Mouse (Mus musculus) ES-E14 (cell line): ENCODE data around the gene Mafb. TPM values are rescaled to one million over a fixed set of nuclear protein-coding genes. Genes with fewer than 3 reads are reported as not detected.
A peak's percentile ranks its signal among the peaks of the same experiment; 100 is the strongest.

Experiments used
- DNase-seq: peaks from one replicate; pipeline ENCODE4 v3.0.0-alpha.2; 2013; ENCODE audit warnings: low read depth, low spot score
- H3K27ac ChIP-seq: 2 replicates; pipeline ENCODE4 v1.5.1; 2012; ENCODE audit warnings: low read depth, mild to moderate bottlenecking, low read length, moderate library complexity, mixed read lengths; ENCODE audit not compliant: poor library complexity, insufficient read depth, severe bottlenecking
- H3K36me3 ChIP-seq: 2 replicates; pipeline ENCODE4 v1.6.1; 2012; ENCODE audit warnings: mild to moderate bottlenecking, low read length, moderate library complexity, mixed read lengths; ENCODE audit not compliant: control insufficient read depth, poor library complexity, insufficient read depth, severe bottlenecking
- H3K4me1 ChIP-seq, 2 experiments: fragments of 150-350 bp in 1 of 2; sonication (generic) in 1 of 2; 2 replicates each; pipeline ENCODE4 v1.6.1; 2012; ENCODE audit warnings: low read length in 2 of 2, mild to moderate bottlenecking in 1 of 2, mixed read lengths in 1 of 2; ENCODE audit not compliant: control insufficient read depth in 2 of 2, insufficient read depth in 2 of 2, poor library complexity in 1 of 2
- H3K4me3 ChIP-seq, 2 experiments: fragments of 150-350 bp in 1 of 2; sonication (generic) in 1 of 2; 2 replicates each; pipeline ENCODE4 v1.5.1; 2012; ENCODE audit warnings: low read length in 2 of 2, low read depth in 1 of 2, mild to moderate bottlenecking in 1 of 2, mixed read lengths in 1 of 2; ENCODE audit not compliant: insufficient read depth in 1 of 2, poor library complexity in 1 of 2, severe bottlenecking in 1 of 2
- H3K9ac ChIP-seq: 2 replicates; pipeline ENCODE4 v1.6.1; 2012; ENCODE audit warnings: low read depth, mild to moderate bottlenecking, low read length, mixed read lengths; ENCODE audit not compliant: poor library complexity, insufficient read depth, severe bottlenecking
- H3K9me3 ChIP-seq: fragments of 150-350 bp; sonication (generic); 2 replicates; pipeline ENCODE4 v1.6.1; 2012; ENCODE audit warnings: low read depth, mild to moderate bottlenecking, low read length; ENCODE audit not compliant: control insufficient read depth, insufficient read depth
- CHD2 ChIP-seq: IDR thresholded peaks from 2 replicates; pipeline ENCODE4 v1.6.1; 2014; ENCODE audit warnings: mild to moderate bottlenecking, low read depth, low read length, inconsistent platforms
- HCFC1 ChIP-seq: IDR thresholded peaks from 2 replicates; pipeline ENCODE4 v1.6.1; 2012; ENCODE audit warnings: low read length, inconsistent platforms, borderline replicate concordance; ENCODE audit not compliant: insufficient read depth
- MAFK ChIP-seq: IDR thresholded peaks from 2 replicates; pipeline ENCODE4 v1.6.1; 2014; ENCODE audit warnings: mild to moderate bottlenecking, low read depth, low read length, inconsistent platforms; ENCODE audit not compliant: insufficient read depth
- ZC3H11A ChIP-seq: IDR thresholded peaks from 2 replicates; pipeline ENCODE4 v1.6.1; 2012; ENCODE audit warnings: low read depth, mild to moderate bottlenecking, inconsistent platforms, low read length, borderline replicate concordance
- ZNF384 ChIP-seq: IDR thresholded peaks from 2 replicates; pipeline ENCODE4 v1.6.1; 2012; ENCODE audit warnings: low read depth, low read length, inconsistent platforms
- in situ Hi-C, 2 experiments: fragments of 600-800 bp; cut with MboI; formaldehyde crosslinking; loops; one replicate each; pipeline ENCODE4 v1.15.1; 2025; ENCODE audit warnings: low sequenced_read_pairs in 2 of 2, inconsistent platforms in 1 of 2; ENCODE audit not compliant: unreplicated experiment in 2 of 2
- total RNA-seq: library from RNA; depleted of rRNA; stranded (reverse); fragments of 300-350 nt; gene quantifications from 2 replicates; pipeline ENCODE4 v1.2.3, GENCODE M21; 2012; rRNA removed

The Mafb gene
- 0.21 and 0.45 TPM in 2 replicates for total RNA-seq

- TF ChIP-seq CHD2 (no peak), ZNF384 (no peak), MAFK (no peak), ZC3H11A (no peak), HCFC1 (peak; percentile 31; the same call in 1 of the 2 replicates)
- Histone ChIP-seq H3K36me3 (no peaks in the 10 kb centered on the region), H3K4me1 (peaks cover 0 to 7% of the 10 kb centered on the region in 2 experiments; a peak in 1 of 4 replicates), H3K27ac (no peak within 1 kb of the TSS), H3K9ac (peak within 1 kb of the TSS; percentile 30; the same call in 1 of the 2 replicates), H3K9me3 (no peaks in the 10 kb centered on the region), H3K4me3 (peak within 1 kb of the TSS; percentile 60 to 70)
- DNase-seq: no peak
- in situ Hi-C loops: no loop called here
These were observed at the start of gene Mafb for GRCm38 (mm10) chr2:160366980-160367338. Mafb (minus strand) TSS chr2:160367065.

- no peaks in the 10 kb centered on the region for H3K9me3 ChIP-seq
- H3K36me3 ChIP-seq: no peaks in the 10 kb centered on the region
- TF ChIP-seq HCFC1 (no peak), MAFK (no peak), CHD2 (no peak), ZC3H11A (no peak), ZNF384 (no peak)
- H3K4me1 ChIP-seq: no peaks in the 10 kb centered on the region
- in situ Hi-C loops: loop anchor here (10.0 to 25.0 kb wide), 2 partner anchors 170 to 472 kb away; partner anchors contain the start of gene Lpin3 (in 1 of the 2)
- H3K27ac ChIP-seq: no peak overlapping the region
- no peak overlapping the region for H3K4me3 ChIP-seq
- no peak overlapping the region for H3K9ac ChIP-seq
- no peak for DNase-seq
These were observed 48.3 kb upstream of the Mafb start for GRCm38 (mm10) chr2:160415161-160415560.

- H3K4me3 ChIP-seq: no peak overlapping the region
- in situ Hi-C loops: loop anchor here (10.0 to 25.0 kb wide), 2 partner anchors 170 to 473 kb away; partner anchors contain the start of gene Lpin3 (in 1 of the 2)
These were observed 47.9 kb upstream of the Mafb start for GRCm38 (mm10) chr2:160414736-160415135.

GRCm38 (mm10) chr2:160413982-160414381, 47.1 kb upstream of the Mafb start:
- Histone ChIP-seq H3K4me3 (no peak overlapping the region), H3K4me1 (no peaks in the 10 kb centered on the region), H3K9me3 (no peaks in the 10 kb centered on the region), H3K27ac (no peak overlapping the region), H3K36me3 (no peaks in the 10 kb centered on the region), H3K9ac (no peak overlapping the region)
- TF ChIP-seq CHD2 (no peak), ZNF384 (no peak), HCFC1 (no peak), ZC3H11A (peak; percentile 59; the same call in 1 of the 2 replicates)
- in situ Hi-C loops: loop anchor here (10.0 to 25.0 kb wide), 2 partner anchors 171 to 473 kb away; partner anchors contain the start of gene Lpin3 (in 1 of the 2)
- DNase-seq: peak; percentile 53

More at GRCm38 (mm10) chr2:160414736-160415135, 47.9 kb upstream of the Mafb start:
- H3K36me3 ChIP-seq: no peaks in the 10 kb centered on the region
- H3K9ac ChIP-seq: no peak overlapping the region
- H3K27ac ChIP-seq: no peak overlapping the region
- TF ChIP-seq ZC3H11A (no peak), ZNF384 (no peak), MAFK (no peak), CHD2 (no peak), HCFC1 (no peak)
- H3K4me1 ChIP-seq: no peaks in the 10 kb centered on the region
- no peaks in the 10 kb centered on the region for H3K9me3 ChIP-seq
- DNase-seq: no peak
